Mouse (Mus musculus) liver, embryonic 16.5 days (tissue): ENCODE measurements around the gene Prr7. TPM values are rescaled to one million over a fixed set of nuclear protein-coding genes. Genes with fewer than 3 reads are reported as not detected.
"Not testable (repeated sequence)": the region's sequence is repeated elsewhere in the genome, so short reads cannot be mapped to it uniquely, and the experiment has no call there.

Experiments
- ATAC-seq: fragments of 200-750 bp; cut with Nextera tagmentation; 2 replicates; pipeline ENCODE4 v1.8.0; 2017; ENCODE audit warnings: low read depth, mild to moderate bottlenecking, moderate number of reproducible peaks, moderate library complexity
- H3K27ac ChIP-seq: fragments of 300-500 bp; sonication (generic); 2 replicates; pipeline ENCODE4 v1.5.1; 2014; ENCODE audit warnings: mild to moderate bottlenecking, low read length
- H3K27me3 ChIP-seq: fragments of 300-500 bp; sonication (generic); 2 replicates; pipeline ENCODE4 v1.6.1; 2014; ENCODE audit warnings: low read depth, low read length, mixed read lengths; ENCODE audit not compliant: control insufficient read depth, insufficient read depth
- H3K36me3 ChIP-seq: fragments of 300-500 bp; sonication (generic); 2 replicates; pipeline ENCODE4 v1.6.1; 2014; ENCODE audit warnings: mild to moderate bottlenecking; ENCODE audit not compliant: control insufficient read depth, insufficient read depth
- H3K4me1 ChIP-seq: fragments of 300-500 bp; sonication (generic); 2 replicates; pipeline ENCODE4 v1.6.1; 2014; ENCODE audit warnings: low read depth, low read length, mixed read lengths; ENCODE audit not compliant: control insufficient read depth
- H3K4me2 ChIP-seq: fragments of 300-500 bp; sonication (generic); 2 replicates; pipeline ENCODE4 v1.6.1; 2014; ENCODE audit warnings: low read depth, low read length, mixed read lengths
- H3K4me3 ChIP-seq: fragments of 300-500 bp; sonication (generic); 2 replicates; pipeline ENCODE4 v1.5.1; 2014; ENCODE audit warnings: low read depth, mild to moderate bottlenecking, low read length
- H3K9ac ChIP-seq: fragments of 300-500 bp; sonication (generic); 2 replicates; pipeline ENCODE4 v1.6.1; 2014; ENCODE audit warnings: low read depth, low read length
- H3K9me3 ChIP-seq: fragments of 300-500 bp; sonication (generic); replicated peaks from 2 replicates; pipeline ENCODE4 v1.6.1; 2016; ENCODE audit warnings: low read length; ENCODE audit not compliant: control insufficient read depth
- WGBS: fragments of 180-500 bp; shearing (Covaris S2); extraction: QIAGEN DNeasy Blood & Tissue Kit; methylation state at CpG from one replicate; pipeline ENCODE4 v1.1.7; 2014; ENCODE audit not compliant: insufficient replicate concordance; 5-methylcytosine and 5-hydroxymethylcytosine counted together
- polyA plus RNA-seq: library from polyadenylated mRNA; unstranded; fragments of >200 nt; fragmentation: Nextera tagmentation; extraction: Ambion mirVana; gene quantifications from 2 replicates; pipeline ENCODE4 v1.2.1, GENCODE M21; 2015

The Prr7 gene
- polyA plus RNA-seq, 1 experiment from 2014 or later, result not detected

- no peaks in the 10 kb centered on the region; the same call in none of the 2 replicates for H3K4me1 ChIP-seq
- no peak overlapping the region; the same call in 1 of the 2 replicates for H3K27ac ChIP-seq
- no peaks in the 10 kb centered on the region for H3K9me3 ChIP-seq
- no peak overlapping the region for H3K9ac ChIP-seq
- no peaks in the 10 kb centered on the region for H3K27me3 ChIP-seq
- WGBS, result 28% methylated on average over 12 of the region's 12 CpGs
- ATAC-seq, result peak; percentile 87
- peak overlapping the region; percentile 10; the same call in 1 of the 2 replicates for H3K4me2 ChIP-seq
- H3K36me3 ChIP-seq, result no peaks in the 10 kb centered on the region
- no peak overlapping the region for H3K4me3 ChIP-seq
Measured at GRCm38 (mm10) chr13:55429226-55429888, 34.7 kb upstream of the Prr7 start.

- 72% methylated on average over 2 of the region's 2 CpGs for WGBS
- Histone ChIP-seq H3K4me2 (no peak overlapping the region), H3K9me3 (no peaks in the 10 kb centered on the region), H3K9ac (no peak overlapping the region), H3K4me3 (no peak overlapping the region), H3K27ac (no peak overlapping the region), H3K36me3 (no peaks in the 10 kb centered on the region), H3K4me1 (no peaks in the 10 kb centered on the region; the same call in none of the 2 replicates), H3K27me3 (no peaks in the 10 kb centered on the region)
- ATAC-seq, result no peak
Measured at GRCm38 (mm10) chr13:55430566-55430965, 33.5 kb upstream of the Prr7 start.

- no peak overlapping the region for H3K4me3 ChIP-seq
- WGBS, result 24% methylated on average over 10 of the region's 10 CpGs
- H3K27me3 ChIP-seq, result no peaks in the 10 kb centered on the region
- H3K4me1 ChIP-seq, result no peaks in the 10 kb centered on the region; the same call in none of the 2 replicates
- H3K9ac ChIP-seq, result no peak overlapping the region
- no peaks in the 10 kb centered on the region for H3K36me3 ChIP-seq
- H3K4me2 ChIP-seq, result no peak overlapping the region
- no peak overlapping the region for H3K27ac ChIP-seq
- H3K9me3 ChIP-seq, result no peaks in the 10 kb centered on the region
- ATAC-seq, result no peak
Measured at GRCm38 (mm10) chr13:55431889-55432685, 32.0 kb upstream of the Prr7 start.

GRCm38 (mm10) chr13:55437111-55437629 lies 26.9 kb upstream of the Prr7 start:
- not testable (repeated sequence) for ATAC-seq, H3K9me3 ChIP-seq, H3K4me2 ChIP-seq, H3K36me3 ChIP-seq, H3K4me3 ChIP-seq, H3K4me1 ChIP-seq, H3K27ac ChIP-seq, H3K27me3 ChIP-seq, H3K9ac ChIP-seq
- 45% methylated on average over 14 of the region's 15 CpGs for WGBS

DNA sequence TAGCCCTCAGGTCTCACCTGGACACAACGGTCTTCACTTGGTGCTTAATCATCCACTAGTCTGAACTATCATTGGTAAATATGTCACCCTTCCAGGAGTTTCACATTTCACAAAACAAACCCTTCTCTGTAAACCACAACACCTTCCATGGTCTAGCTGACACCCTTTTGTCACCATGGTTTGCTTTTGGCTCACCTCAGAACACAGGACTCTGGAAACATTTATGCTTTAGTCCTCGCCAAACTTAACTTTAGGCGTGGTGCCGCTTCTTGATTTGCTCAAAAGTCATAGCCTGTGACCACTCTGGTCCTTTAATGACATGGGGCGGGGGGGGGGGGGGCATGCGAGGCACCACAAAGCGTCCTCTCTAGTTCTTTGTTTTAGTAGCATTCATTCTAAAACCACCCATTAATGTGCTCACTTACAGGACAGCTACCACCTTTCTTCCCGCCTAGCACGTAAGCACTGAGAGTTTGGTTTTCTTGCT lies 20.2 kb upstream of the Prr7 start:
- Histone ChIP-seq H3K4me1 (peaks cover 41% of the 10 kb centered on the region), H3K36me3 (no peaks in the 10 kb centered on the region), H3K9ac (peak overlapping the region; percentile 66; the same call in 1 of the 2 replicates), H3K4me2 (peak overlapping the region; percentile 89), H3K27ac (peak overlapping the region; percentile 97; the same call in 1 of the 2 replicates), H3K27me3 (no peaks in the 10 kb centered on the region), H3K9me3 (no peaks in the 10 kb centered on the region), H3K4me3 (peak overlapping the region; percentile 84)
- no peak for ATAC-seq
- 31% methylated on average over 9 of the region's 9 CpGs for WGBS

DNA sequence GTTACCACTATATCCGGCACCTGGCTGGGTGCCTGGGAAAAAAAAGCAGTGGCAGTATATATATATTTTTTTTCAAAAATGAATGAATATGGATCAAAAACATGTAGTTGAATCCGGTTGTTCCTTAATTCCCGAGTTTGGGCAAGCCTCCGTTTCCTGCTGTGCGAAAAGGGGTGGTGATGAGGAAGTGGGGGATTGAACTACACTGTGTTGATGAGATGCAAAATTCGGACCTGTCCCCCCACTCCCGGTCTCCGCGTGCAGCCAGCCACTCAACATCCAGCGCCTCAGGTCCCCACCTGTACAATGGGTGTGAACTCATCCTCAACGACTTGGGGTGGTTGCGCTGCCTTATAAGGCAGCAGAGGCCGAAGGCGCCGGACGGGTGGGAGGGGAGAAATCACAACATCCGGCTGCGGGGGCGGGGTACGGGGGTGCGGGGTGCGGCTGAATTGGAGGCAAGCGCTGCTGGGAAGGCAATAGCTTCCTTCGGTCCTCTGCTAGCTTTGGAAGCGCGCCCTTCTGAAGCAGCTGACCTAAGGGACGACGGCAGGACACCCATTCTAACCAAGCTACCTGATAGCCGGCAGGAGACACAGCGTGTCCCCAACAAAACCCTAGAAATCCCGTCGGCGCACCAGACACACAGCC lies 19.7 kb upstream of the Prr7 start:
- Histone ChIP-seq H3K4me2 (peak overlapping the region; percentile 89), H3K27me3 (no peaks in the 10 kb centered on the region), H3K4me1 (peaks cover 46% of the 10 kb centered on the region), H3K9ac (peak overlapping the region; percentile 66), H3K9me3 (no peaks in the 10 kb centered on the region), H3K27ac (peak overlapping the region; percentile 97), H3K36me3 (no peaks in the 10 kb centered on the region), H3K4me3 (peak overlapping the region; percentile 84)
- under 1% methylated on average over 33 of the region's 33 CpGs for WGBS
- ATAC-seq, result peak; percentile 38

DNA sequence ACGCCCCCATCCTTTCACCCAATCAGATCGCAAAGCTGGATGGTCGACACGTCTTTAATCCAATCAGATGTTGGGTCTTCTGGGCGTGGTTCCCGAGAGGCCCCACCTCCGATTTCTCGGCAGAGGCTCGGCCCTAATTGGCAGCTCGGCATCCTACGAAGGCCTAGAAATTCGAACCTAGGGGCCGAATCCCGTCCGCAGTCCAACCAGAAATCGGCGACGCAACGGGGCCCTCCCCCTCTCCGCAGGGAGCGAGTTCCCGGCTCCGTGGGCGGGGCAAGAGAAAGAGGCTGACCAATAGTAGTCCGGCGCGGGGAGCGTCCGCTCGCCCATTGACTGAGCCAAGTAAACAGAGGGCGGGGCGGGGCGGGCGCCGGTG lies 19.1 kb upstream of the Prr7 start, which contains the start of gene Grk6:
TSS of gene Grk6 (plus strand) at position 136 of the 379 bp plus-strand sequence.
- Histone ChIP-seq H3K4me1 (peaks cover 51% of the 10 kb centered on the region), H3K27ac (peak within 1 kb of the TSS; percentile 97), H3K9ac (peak within 1 kb of the TSS; percentile 94), H3K9me3 (no peaks in the 10 kb centered on the region), H3K36me3 (no peaks in the 10 kb centered on the region), H3K4me3 (peak within 1 kb of the TSS; percentile 84), H3K4me2 (peak within 1 kb of the TSS; percentile 89), H3K27me3 (no peaks in the 10 kb centered on the region)
- peak; percentile 90 for ATAC-seq
- 0% methylated on average over 34 of the region's 35 CpGs for WGBS

DNA sequence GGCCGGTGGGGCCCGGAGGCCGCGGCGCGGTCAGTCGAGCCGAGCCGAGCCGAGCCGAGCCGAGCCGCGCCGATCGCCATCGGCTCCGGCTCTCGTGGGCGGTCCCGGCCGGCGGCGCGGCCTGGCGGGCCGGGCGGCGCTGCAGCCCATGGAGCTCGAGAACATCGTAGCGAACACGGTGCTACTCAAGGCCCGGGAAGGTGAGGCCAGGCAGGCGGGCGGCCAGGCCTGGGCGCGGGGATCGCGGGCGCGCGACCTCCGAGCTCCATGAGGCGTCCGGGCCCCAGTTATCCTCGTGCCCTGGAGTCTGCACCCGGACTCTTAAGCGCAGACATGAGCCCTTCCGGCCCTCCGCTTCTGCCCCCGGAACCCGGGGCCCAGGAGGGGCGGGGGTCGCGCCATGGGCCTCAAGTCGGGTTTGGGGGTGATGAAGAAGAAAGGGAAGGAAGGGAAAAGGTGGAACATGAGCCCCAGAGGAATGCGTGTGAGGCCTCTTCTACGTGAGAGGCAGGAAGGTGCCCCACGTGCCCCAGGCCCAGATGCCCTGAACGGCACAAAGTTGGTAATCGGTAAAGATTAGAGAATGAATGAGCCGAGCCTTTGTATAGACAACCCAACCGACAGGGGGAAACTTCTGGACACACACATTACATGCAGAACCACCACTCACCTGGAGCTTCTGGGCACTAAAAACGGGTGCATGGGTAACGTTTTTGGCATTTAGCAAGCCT lies 18.5 kb upstream of the Prr7 start:
- no peak for ATAC-seq

More for the DNA sequence above, 18.5 kb upstream of the Prr7 start:
- Histone ChIP-seq H3K4me3 (peak overlapping the region; percentile 84), H3K27ac (peak overlapping the region; percentile 97), H3K4me2 (peak overlapping the region; percentile 89), H3K27me3 (no peaks in the 10 kb centered on the region), H3K4me1 (peaks cover 53% of the 10 kb centered on the region), H3K9ac (peak overlapping the region; percentile 94), H3K36me3 (peaks cover 5% of the 10 kb centered on the region; the same call in 1 of the 2 replicates), H3K9me3 (no peaks in the 10 kb centered on the region)
- under 1% methylated on average over 64 of the region's 66 CpGs for WGBS
